Mouse (Mus musculus): Measurements from ENCODE around the gene Ccdc85c.

DNA sequence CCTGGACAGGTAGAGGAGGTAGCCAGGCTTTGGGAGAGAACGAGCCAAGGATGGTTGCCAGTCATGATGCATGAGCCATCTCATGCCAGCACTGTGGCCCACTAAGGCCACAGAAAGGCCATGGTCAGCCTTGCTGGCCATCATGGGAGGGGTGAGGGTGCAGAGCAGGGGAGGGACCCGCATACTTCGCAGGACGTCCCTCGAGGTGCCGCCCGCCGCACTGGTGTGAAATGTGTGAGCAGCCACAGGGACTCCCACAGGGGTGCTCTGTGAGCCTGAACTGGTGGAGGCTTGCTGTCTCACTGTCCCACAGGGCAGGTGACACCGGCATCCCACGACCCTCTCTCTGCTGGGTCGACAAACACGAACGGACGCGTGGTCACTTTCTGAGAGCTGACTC, 64.6 kb downstream of the Ccdc85c start:
- TF ChIP-seq CTCF (IDR thresholded peaks at IDR 0.05) (no peak), EP300 (IDR thresholded peaks at IDR 0.05; ENCODE audit: insufficient read depth, low read depth, low read length) (no peak), POLR2A (IDR thresholded peaks at IDR 0.05; ENCODE audit: insufficient read depth, low read depth, low read length) (no peak)

All from heart, adult 2 months (tissue).